Mouse (Mus musculus) C2C12 (cell line): ENCODE measurements at regions not wholly inside any gene's neighbourhood (a gene's known extent, or its start where the extent isn't known, plus 50 kb on each side); places are given as distances from the start of the nearest gene placed in this dataset.

Experiments used
- CEBPB ChIP-seq: IDR thresholded peaks from one replicate; pipeline ENCODE4 v1.6.1; 2011; ENCODE audit warnings: low read depth, mild to moderate bottlenecking, control low read depth, moderate library complexity
- CTCF ChIP-seq: IDR thresholded peaks from one replicate; pipeline ENCODE4 v1.5.1; 2011; ENCODE audit not compliant: control insufficient read depth, insufficient read depth, insufficient read length
- FOSL1 ChIP-seq: IDR thresholded peaks from one replicate; pipeline ENCODE4 v1.8.0; 2011; ENCODE audit warnings: mild to moderate bottlenecking, low read length; ENCODE audit not compliant: poor library complexity, insufficient read depth, severe bottlenecking
- MAX ChIP-seq: IDR thresholded peaks from one replicate; pipeline ENCODE4 v1.6.1; 2011; ENCODE audit warnings: mild to moderate bottlenecking, control low read depth
- MYOD1 ChIP-seq: IDR thresholded peaks from one replicate; pipeline ENCODE4 v1.6.1; 2011; ENCODE audit warnings: low read depth; ENCODE audit not compliant: control insufficient read depth, insufficient read length
- MYOG ChIP-seq: IDR thresholded peaks from one replicate; pipeline ENCODE4 v1.6.1; 2011; ENCODE audit not compliant: control insufficient read depth, insufficient read length; ENCODE audit errors: extremely low read depth
- USF1 ChIP-seq: IDR thresholded peaks from one replicate; pipeline ENCODE4 v1.6.1; 2011; ENCODE audit warnings: low read depth, mild to moderate bottlenecking, control low read depth, moderate library complexity

DNA sequence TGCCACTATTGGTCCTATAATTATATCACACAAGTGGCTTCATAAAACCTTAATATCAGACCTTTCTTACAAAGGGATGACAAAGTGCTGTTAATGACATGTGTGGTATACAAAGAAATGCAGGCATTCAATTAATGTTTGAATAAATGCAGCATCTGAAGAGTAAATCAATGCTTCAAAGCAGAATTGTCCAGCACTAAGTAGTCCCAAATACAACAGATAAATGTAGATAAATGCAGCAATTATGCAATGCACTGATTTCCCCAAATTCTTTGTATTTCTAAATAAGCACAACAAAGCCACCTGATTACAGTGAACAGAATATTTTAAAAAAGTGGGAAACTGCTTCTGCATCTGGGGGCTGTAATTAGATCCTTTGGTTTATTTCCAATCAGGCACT, 435.9 kb downstream of the Cps1 start:
- TF ChIP-seq CTCF, result no peak
- no peak for TF ChIP-seq USF1
- TF ChIP-seq MAX, result no peak
- no peak for TF ChIP-seq CEBPB
- TF ChIP-seq FOSL1, result no peak
- TF ChIP-seq MYOD1, result no peak
- TF ChIP-seq MYOG, result no peak
